Mouse (Mus musculus) adrenal gland, postnatal 14 days (tissue): ENCODE measurements around the gene Btbd6. TPM values are rescaled to one million over a fixed set of nuclear protein-coding genes. Genes with fewer than 3 reads are reported as not detected.

Source experiments
- DNase-seq: peaks from one replicate; pipeline ENCODE4 v3.0.0; 2021; ENCODE audit warnings: mixed read lengths
- total RNA-seq: library from RNA; stranded (reverse); gene quantifications from 2 replicates; pipeline ENCODE4 v1.2.3, GENCODE M21; 2021

The Btbd6 gene
- total RNA-seq, 1 experiment from 2014 or later = 18.3 TPM

DNA sequence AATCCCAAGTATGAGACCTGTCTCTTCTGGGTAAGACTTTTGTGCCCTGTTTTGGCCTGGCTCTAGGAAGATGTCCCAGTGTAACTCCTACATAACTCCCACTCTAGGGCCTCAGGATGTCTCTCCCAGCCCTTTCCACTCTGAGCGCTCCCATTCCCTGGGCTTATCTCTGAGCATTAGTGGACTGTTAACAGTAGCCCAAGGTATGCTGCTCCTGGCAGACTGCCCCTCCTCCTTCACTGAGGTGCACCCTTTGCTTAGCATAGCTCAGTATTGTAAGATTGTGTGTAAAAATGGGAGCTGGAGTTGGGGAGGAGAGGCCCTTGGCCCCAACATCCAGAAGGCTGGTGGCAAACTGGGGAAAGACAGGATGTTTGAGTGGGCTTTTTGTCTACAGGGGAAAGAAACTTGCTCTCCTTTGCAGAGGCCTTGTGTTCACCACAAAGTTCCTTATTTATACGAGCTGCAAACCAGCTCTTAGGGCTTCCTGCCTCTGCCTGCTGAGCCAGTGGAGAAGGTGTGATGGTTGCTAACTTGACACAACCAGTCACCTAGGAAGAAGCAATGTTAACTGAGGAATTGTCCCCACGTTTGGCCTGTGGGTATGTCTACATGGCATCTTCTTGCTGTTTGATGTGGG, 23.2 kb upstream of the Btbd6 start:
- DNase-seq = no peak

DNA sequence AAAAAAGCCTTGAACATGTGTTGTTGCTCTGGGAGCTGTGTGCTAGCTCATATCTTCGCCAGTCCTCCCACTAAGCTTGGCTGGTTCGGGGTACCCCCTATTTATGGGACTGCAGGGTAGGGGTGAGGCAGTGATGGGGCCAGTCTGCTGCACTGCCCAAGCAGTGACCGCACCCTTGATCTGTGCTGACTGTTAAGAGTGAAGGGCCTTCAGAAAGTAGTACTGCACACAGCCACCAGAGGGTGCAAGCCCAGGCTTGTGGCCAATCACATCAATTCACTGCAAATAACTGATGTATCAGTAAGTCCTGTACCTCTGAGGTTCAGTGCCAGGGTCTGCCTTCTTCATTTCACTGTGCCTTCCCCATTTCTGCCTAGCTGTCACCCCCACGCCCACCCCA, 20.5 kb upstream of the Btbd6 start:
- peak; percentile 86 for DNase-seq

DNA sequence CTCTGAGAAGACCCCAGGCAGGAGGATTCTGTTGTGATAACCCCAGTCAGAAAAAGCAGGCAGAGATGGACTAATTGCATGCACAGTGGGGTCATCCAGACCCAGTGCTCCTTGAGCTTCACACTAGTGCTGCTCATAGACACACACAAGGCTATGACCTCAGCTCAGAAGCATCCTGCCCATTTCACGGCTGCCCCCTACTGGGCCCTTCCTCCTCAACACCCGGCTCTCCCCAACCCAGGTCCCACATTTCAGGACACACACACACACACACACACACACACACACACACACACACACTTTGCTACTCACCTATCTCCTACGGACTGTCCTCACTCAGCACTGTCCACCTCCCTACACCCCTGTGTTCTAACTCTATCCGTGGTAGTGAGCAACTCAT, 18.0 kb upstream of the Btbd6 start:
- DNase-seq = peak; percentile 81

DNA sequence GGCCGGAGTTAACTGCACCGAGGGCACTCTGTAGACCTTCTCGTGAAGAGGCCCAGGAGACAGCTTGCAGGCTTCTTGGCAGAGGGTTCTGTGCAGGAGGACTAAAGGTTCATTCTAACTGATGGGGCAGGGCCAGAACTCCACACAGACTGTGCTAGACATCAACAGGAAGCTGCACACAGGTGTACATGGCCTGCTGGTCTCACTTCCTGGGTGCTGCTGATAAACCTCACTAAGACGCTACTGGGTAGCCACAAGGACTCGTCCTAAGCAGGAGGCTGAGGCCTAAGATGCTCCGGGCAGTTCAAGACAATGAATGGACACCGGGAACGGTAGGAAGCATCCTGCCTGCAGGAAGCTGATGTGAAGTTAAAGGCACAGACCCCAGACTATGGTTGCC, 16.9 kb upstream of the Btbd6 start:
- DNase-seq = no peak

DNA sequence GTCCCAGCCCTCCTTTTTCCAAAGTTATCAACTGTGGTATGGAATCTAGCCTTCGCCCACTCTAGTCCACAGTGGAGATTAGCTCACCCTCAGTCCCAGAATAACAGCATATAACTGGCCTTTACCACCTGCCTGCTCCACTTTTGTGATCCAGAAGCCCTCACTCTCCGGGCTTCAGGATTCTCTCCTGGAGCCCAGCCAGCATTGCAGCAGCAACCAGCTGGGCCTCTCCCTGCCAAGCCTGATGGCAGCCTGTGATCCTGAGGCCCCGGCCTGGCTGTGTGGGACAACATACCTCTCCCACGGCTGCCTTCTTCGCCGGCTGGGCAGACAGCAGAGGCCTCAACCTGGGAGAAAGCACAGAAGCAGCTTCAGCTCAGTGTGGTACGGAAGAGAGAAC, 14.9 kb upstream of the Btbd6 start:
- peak; percentile 56 for DNase-seq

DNA sequence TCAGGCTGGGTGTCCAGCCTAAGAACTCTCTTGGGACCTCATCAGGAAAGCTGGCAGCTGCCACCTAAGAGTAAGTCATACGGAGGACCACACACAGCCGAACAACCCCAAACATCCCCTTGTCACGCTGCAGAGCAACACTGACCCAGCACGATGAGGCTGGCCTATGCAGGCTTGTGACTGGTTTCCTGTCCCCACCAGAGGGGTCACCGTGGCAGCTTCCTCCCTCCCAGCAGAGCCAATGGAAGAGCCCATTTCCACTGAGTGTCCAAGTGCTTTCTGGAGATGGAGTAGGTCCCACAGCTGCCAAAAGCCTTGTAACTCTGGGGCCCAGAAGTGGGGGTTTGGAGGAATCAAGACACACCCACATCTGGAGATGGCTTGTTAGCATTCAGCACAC, 14.4 kb upstream of the Btbd6 start:
- no peak for DNase-seq

DNA sequence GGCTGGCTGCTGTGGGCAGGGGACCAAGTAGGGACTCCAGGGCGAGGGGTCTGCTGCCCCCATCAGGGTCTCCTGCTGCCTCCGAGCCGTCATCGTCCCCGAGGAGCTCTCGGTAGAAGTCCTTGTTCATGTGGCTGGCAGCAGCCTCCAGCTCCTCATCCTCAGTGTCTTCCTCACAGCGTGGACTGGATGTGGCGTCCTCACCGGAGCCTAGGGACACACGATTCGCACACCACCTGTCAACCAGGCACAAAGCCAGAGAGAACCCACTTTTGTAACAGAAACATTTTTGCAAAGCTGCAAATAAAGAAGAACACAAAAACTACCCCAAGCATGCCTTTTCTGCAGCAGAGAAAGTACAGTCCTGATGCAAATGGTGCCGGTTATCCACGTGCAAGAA, 10.5 kb upstream of the Btbd6 start:
- DNase-seq = no peak

DNA sequence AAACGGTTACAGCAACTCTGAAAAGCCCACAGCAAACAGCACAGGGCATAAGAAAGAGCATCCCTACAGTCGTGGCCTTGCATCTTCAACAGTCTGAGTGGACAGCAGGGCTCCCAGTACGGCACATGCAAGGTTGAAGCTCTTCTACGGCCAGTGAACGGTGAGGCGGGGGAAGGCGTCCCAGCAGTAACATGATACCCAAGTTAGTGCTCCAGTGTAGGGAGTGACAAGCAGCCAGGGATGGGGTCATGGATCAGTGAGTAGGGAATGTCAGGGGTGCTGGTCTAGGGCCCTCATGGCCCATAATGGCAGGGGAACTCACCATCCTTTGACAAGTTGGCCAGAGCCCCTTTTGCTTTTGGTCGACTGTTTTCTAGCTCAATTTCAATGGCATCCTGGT, 7.3 kb upstream of the Btbd6 start:
- DNase-seq = no peak

DNA sequence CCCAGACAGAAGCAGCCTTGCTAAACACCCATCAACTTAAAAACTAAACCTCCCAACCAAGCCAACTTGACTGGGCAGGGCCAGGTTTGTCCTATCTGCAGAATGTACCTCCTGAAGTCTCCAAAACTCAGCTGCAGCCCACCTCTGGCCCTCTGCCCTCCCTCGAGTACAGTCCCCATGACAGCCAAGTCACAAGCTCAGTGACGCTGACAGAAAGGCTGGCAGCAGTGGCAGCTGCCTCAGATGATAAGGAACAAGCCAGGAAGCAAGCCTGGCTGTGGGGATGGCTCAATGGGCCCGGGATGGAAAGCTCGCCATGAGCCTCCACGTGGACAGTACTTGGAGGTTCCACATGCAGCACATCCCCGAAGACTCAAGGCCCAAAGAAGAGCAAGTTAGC, 6.7 kb upstream of the Btbd6 start:
- DNase-seq = no peak

DNA sequence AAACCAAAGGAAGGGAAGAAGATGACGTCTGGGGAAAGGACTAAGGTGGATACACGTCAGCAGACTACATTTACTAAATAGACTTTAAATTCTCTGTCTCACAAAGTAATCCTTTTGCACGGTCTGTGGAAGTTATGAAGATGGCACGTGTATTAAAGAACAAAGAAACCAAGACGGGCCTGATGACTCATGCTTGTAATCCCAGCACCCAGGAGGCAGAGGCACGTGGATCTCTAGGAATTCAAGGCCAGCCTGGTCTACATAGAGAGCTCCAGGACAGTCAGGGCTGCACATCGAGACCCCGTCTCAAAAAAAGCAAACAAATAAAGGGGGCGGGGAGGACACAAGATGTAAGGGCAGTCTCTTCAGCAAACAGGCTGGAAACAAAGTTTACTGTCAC, 1.5 kb upstream of the Btbd6 start:
- DNase-seq = no peak

DNA sequence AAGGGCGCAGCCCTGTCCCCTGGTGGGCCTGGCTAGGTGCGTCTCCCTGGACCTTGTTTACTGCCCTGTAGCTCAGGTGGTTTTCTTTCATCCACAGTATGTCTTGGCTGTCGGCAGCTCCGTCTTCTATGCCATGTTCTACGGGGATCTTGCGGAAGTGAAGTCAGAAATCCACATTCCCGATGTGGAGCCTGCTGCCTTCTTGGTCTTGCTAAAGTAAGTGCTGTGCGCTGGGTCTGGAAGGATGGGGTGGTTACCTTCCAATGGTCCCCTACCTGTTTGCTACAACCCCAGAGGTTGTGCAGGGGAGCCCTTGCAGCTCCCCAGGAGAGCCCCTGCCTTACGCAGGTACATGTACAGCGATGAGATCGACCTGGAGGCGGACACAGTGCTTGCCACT, 874 bp downstream of the Btbd6 start:
- DNase-seq = no peak

DNA sequence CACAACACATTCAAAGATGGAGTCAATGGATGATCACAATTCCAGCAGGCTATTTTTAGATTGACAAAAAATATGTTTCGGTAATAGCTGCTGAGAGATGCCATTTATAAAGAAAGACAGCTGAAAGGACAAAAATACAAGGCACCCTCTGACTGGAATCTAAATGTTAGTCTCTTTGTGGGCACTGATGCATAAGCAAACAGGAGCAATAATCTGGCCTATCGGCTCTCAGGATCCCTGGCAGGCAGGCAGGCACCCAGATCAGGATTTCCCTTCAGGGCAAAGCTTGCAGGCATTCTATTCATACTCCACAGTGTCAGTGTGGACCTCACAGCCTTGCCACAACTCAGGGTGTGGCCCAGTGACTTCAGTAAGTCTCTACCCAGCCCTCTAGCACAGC, 5.7 kb downstream of the Btbd6 start:
- no peak for DNase-seq

DNA sequence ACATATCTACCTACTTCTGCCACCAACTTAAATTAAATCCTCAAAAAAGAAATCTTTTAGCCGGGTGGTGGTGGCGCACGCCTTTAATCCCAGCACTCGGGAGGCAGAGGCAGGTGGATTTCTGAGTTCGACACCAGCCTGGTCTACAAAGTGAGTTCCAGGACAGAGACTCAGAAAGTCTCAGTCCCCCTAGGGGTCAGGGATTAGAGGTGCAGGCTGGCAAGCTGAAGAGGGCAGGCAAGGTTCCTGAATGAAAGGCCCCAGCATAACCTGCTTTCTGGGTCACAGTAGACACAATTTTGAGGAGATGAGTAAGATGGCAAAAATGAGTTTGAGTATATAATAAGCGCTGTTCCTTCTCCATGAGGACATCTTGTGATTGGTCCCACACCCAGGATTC, 9.1 kb downstream of the Btbd6 start:
- no peak for DNase-seq

DNA sequence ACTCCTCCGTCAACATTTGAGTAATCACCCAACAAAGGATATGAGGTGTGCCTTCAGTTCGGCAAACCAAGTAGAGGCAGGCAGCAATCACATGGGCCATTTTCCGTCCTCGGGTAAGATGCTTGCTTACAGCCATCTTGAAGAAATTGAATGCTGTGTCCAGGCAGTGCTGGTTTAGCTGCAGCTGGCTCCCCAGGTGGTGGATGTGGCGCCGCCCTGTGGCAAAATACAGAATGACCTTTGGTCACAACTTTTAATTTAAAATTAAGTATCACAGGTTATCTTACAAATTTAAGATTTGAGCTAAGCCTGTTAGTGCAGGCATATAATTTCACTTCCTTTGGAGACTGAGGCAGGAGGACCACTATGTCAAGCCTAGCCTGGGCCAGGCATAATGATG, 11.6 kb downstream of the Btbd6 start:
- DNase-seq = peak; percentile 72

DNA sequence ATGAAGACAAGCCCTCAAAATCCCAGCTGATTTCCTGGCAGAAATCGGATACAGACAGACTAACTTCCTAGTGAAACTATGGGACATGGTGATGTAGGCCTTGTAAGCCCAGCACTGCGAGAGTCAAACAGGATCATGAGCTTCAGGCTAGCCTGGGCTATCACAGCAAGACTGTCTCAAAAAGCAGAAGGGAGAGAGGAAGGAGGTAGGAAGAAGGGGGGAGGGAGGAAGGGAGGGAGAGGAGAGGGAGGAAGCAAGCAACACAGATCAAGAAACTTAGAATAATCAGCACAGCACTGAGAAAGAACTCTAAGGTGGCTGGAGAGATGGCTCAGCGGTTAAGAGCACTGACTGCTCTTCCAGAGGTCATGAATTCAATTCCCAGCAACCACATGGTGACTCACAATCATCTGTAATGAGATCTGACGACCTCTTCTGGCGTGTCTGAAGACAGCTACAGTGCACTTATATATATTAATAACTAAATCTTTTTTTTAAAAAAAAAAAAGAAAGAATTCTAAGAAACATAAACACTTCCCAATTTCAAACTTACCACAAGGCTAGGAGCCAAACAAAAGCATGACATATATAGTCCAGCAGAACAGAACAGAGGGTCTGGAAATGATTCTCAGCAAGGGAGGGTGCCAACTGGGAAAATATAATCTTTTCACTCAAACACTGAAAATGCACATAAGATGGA, 14.6 kb downstream of the Btbd6 start:
- no peak for DNase-seq

DNA sequence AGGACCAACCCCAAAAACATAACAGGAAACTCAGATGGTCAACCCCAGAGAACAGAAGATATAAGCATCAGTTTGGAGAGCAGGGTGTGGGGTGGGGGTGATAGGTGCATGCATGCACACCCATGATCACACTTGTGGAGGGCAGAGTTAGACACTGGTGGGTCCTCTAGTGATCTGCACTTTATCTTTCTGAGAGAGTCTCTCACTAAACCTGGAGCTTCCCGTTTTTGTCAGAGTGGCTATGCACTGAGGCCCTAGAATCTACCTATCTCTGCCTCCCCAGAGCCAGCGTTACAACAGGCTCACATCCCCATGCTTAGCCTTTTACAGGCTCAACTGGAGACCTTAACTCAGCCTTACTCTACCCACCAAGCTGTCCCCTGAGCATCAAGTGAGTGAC, 15.2 kb downstream of the Btbd6 start:
- no peak for DNase-seq

DNA sequence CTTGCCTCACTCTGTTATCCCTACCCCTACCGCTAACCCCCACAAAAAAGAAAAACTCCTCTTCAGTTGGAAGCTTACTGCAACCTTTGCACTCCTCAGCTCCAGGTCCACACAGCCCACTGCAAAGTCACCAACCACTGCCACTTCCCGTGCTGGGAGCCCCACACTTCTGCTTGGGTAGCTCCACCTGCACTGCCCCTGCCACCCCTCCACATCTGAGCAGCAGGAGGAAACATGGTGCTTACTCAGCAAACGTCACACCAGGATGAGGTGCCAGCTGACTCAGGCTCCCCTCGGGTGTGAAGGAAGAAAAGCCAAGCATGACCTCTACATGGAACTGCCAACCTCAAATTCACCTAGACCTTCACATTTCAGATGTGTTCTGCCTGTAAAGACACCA, 17.9 kb downstream of the Btbd6 start:
- no peak for DNase-seq

DNA sequence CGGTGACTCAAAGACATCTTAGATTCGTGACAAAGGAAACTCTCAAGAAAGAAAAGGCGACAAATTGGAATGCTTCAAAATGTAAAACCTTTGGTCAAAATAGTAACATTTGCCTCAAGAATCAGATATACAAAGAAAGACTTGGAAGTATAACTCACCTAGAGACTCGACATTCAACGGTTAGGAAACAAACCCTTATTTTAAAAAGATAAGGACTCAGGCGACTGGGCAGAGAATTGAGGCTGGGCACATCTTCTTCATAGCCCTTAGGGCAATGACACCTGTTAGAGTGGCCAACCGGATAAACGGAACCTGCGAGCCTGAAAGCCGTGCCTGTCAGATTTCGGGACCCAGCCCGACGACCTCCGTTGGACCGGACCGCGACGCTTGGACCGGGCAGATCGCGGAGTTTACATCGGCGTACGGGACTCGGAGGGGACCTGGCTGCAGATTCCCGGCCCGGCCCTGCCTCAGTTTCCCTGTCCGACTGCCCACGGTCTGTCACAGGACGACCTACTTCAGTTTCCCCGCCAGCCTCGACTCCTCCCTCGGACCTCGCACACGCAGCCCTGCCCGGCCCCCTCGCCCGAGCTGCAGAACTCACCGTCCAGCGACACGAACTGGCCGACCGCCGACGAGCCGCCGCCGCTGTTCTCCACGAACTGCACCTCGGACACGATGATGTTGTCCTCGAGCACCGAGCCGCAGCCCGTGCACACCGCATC, 23.4 kb downstream of the Btbd6 start:
- DNase-seq = peak; percentile 76

DNA sequence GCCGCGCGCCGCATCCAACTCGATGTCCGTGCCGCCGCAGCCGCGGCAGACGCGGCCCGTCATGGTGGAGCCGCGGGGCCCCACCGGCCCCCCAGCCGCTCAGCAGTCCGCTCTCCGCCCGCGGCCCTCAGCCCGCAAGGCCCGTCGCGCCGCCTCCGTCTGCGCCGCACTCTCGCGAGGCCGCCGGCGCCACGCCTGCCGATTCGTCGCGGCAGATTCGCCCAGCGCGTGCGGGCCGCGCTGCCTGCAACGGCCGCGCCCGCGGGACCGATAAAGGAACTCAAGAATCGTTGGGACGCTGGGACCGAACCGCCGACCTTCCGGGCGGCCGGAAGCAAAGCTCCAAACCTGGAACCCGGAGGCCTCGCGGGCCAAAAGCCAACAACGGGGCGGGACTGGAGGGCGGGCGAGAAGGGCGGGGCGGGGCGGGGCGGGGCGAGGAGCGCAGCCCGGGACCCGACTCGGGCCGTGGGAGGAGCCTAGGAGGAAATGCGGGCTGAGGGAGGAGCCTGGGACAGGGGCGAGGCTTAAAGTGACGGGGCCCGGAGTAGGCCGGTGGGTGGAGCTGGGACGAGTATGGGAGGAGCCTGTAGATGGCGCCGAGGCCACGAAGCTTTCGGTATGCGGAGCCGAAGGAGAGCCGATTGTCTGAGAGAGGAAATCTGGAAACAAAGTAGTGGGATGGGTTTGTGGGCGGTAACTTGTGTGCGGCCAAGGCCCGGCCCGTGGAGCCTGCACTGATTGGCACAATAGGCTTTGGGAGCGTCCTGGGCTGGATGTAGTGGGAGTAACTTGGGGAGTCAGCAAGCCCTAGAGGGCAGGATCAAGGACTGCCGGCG, 24.2 kb downstream of the Btbd6 start, which contains the start of gene Brf1:
Gene Brf1, minus strand, starts transcription at position 411 of the 839 bp plus-strand sequence.
- peak; percentile 99 for DNase-seq

DNA sequence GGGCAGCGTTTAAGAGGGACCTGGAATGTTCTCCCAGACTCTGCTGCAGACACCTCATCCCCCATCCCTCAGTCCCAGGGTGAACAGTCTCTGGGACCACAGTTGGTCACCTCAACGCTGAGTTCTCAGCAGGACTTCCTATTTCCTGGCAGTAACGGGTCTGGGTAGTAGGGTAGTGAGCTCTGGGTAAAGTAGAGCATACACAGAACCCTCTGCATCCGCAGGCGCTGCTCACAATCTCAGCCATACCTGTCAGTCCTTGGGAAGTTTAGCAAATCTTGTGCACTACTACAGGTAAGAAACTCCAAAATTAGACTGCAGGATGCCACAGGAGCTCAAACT, 24.8 kb downstream of the Btbd6 start:
- no peak for DNase-seq

DNA sequence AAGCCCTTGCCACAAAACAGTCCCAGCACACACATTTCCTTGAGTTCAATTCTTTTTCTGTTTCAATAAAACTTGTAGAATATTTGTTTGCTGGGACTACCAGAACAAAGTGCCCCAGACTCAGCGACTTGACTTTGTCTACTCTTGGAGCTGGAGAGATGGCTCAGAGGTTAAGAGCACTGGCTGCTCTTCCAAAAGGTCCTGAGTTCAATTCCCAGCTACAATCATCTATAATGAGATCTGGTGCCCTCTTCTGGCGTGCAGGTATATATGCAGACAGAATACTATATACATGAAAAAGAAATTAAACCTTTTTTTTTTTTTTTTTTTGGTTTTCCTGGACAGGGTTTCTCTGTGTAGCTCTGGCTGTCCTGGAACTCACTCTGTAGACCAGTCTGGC, 26.4 kb downstream of the Btbd6 start:
- no peak for DNase-seq

DNA sequence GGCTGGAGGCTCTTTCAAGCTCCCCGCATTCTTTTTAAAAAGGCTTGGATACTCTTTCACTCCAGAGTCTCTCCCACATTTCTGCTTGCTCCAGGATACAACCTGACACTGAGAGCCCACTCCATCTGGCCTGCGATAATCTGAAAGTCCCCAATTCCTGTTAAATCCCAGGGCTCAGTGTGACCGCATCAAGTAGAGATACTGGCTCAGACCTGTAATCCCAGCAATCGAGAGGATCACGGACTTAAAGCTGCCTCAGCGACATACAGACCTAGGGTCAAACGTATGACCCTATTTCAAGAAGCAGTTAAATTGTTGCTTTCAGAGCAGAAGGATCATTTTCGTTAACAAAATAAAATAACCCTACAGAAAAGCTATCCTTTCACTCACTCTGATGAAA, 27.7 kb downstream of the Btbd6 start:
- no peak for DNase-seq

DNA sequence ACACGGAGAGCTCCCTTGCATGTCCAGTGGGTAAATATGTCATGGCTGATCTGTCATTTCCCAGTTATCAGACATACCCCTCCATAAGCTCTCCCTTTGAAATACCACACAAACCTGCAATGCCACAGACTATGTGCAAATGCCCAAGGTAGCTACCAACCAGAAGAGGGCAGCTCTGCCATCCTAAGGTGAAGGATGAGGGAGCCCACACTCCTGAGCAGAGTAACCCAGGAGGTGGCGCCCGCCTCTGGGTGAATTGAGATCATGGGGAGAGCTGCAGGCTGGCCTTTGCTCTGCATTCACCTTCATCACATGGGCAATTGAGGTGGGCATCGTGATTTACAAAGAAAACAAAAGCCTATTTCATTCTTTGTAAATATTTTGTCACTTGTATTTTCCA, 28.7 kb downstream of the Btbd6 start:
- peak; percentile 82 for DNase-seq
